Mouse (Mus musculus) limb, embryonic 14.5 days (tissue): ENCODE data around the gene Rpl15. TPM values are rescaled to one million over a fixed set of nuclear protein-coding genes. Genes with fewer than 3 reads are reported as not detected.
"Not testable (repeated sequence)": the region's sequence is repeated elsewhere in the genome, so short reads cannot be mapped to it uniquely, and the experiment has no call there.

Experiments used
- ATAC-seq: fragments of 200-750 bp; cut with Nextera tagmentation; 2 replicates; pipeline ENCODE4 v1.8.0; 2017; ENCODE audit warnings: low read depth, moderate number of reproducible peaks, moderate TSS enrichment; ENCODE audit not compliant: low FRiP score
- DNase-seq: peaks from one replicate; pipeline ENCODE4 v3.0.0-alpha.2; 2015; ENCODE audit warnings: low spot score
- H3K27ac ChIP-seq: fragments of 300-500 bp; sonication (generic); replicated peaks from 2 replicates; pipeline ENCODE4 v1.5.1; 2014; ENCODE audit warnings: low read depth, mild to moderate bottlenecking, low read length, moderate library complexity, mixed read lengths
- H3K27me3 ChIP-seq: fragments of 300-500 bp; sonication (generic); 2 replicates; pipeline ENCODE4 v1.6.1; 2014; ENCODE audit warnings: low read length, mixed read lengths; ENCODE audit not compliant: control insufficient read depth, insufficient read depth
- H3K36me3 ChIP-seq: fragments of 300-500 bp; sonication (generic); 2 replicates; pipeline ENCODE4 v1.6.1; 2014; ENCODE audit warnings: mild to moderate bottlenecking, low read length, moderate library complexity, mixed read lengths; ENCODE audit not compliant: control insufficient read depth, insufficient read depth
- H3K4me1 ChIP-seq: fragments of 300-500 bp; sonication (generic); 2 replicates; pipeline ENCODE4 v1.6.1; 2014; ENCODE audit warnings: antibody characterized with exemption, low read length, mixed read lengths; ENCODE audit not compliant: control insufficient read depth, insufficient read depth
- H3K4me2 ChIP-seq: fragments of 300-500 bp; sonication (generic); replicated peaks from 2 replicates; pipeline ENCODE4 v1.6.1; 2014; ENCODE audit warnings: low read depth, mild to moderate bottlenecking, low read length, moderate library complexity; ENCODE audit not compliant: severe bottlenecking
- H3K4me3 ChIP-seq: fragments of 300-500 bp; sonication (generic); replicated peaks from 2 replicates; pipeline ENCODE4 v1.5.1; 2014; ENCODE audit warnings: low read length
- H3K9ac ChIP-seq: fragments of 300-500 bp; sonication (generic); 2 replicates; pipeline ENCODE4 v1.6.1; 2014; ENCODE audit warnings: mild to moderate bottlenecking, low read depth, low read length, moderate library complexity; ENCODE audit not compliant: severe bottlenecking
- H3K9me3 ChIP-seq: fragments of 300-500 bp; sonication (generic); 2 replicates; pipeline ENCODE4 v1.6.1; 2016; ENCODE audit warnings: low read length; ENCODE audit not compliant: control insufficient read depth
- POLR2A ChIP-seq: fragments of 200-500 bp; IDR thresholded peaks from 2 replicates; pipeline ENCODE4 v1.8.0; 2012; ENCODE audit warnings: inconsistent platforms, mild to moderate bottlenecking, moderate library complexity, borderline replicate concordance; ENCODE audit not compliant: insufficient read depth, insufficient read length; ENCODE audit errors: extremely low read depth
- WGBS: fragments of 180-500 bp; shearing (Covaris S2); extraction: QIAGEN DNeasy Blood & Tissue Kit; methylation state at CpG from one replicate; pipeline ENCODE4 v1.1.7; 2014; 5-methylcytosine and 5-hydroxymethylcytosine counted together
- polyA plus RNA-seq, 2 experiments: library from polyadenylated mRNA; depleted of rRNA in 1 of 2; stranded (reverse) in 1 of 2; unstranded in 1 of 2; fragments of >200 nt; fragmentation: Nextera tagmentation in 1 of 2; extraction: Ambion mirVana in 1 of 2; gene quantifications; 2 replicates each; pipeline versions ENCODE4 v1.2.1 to v1.2.3; 2012 to 2014

Rpl15 gene
- polyA plus RNA-seq, 2 experiments, result 499 to 1,239 TPM

GRCm38 (mm10) chr14:18233981-18234960 is 36.9 kb downstream of the Rpl15 start:
- DNase-seq (no peak), ATAC-seq (no peak)
- Histone ChIP-seq H3K9ac (no peak overlapping the region), H3K4me2 (no peak overlapping the region), H3K4me3 (no peak overlapping the region), H3K9me3 (no peaks in the 10 kb centered on the region), H3K27me3 (no peaks in the 10 kb centered on the region), H3K36me3 (no peaks in the 10 kb centered on the region), H3K4me1 (0 out of 2 replicates have a peak, but pooled peaks cover 5% of the 10 kb centered on the region), H3K27ac (no peak overlapping the region)
- no peak for TF ChIP-seq POLR2A
- 48% methylated on average over 5 of the region's 5 CpGs for WGBS

GRCm38 (mm10) chr14:18233076-18233475 is 38.1 kb downstream of the Rpl15 start:
- H3K4me2 ChIP-seq, result no peak overlapping the region
- H3K36me3 ChIP-seq, result no peaks in the 10 kb centered on the region
- TF ChIP-seq POLR2A, result no peak
- 76% methylated on average over 2 of the region's 2 CpGs for WGBS
- no peak for DNase-seq
- no peak overlapping the region for H3K9ac ChIP-seq
- no peak overlapping the region for H3K4me3 ChIP-seq
- H3K27ac ChIP-seq, result no peak overlapping the region
- no peaks in the 10 kb centered on the region for H3K27me3 ChIP-seq
- 0 out of 2 replicates have a peak, but pooled peaks cover 5% of the 10 kb centered on the region for H3K4me1 ChIP-seq
- H3K9me3 ChIP-seq, result no peaks in the 10 kb centered on the region
- no peak for ATAC-seq

- not testable (repeated sequence) for ATAC-seq, H3K9ac ChIP-seq, H3K36me3 ChIP-seq, H3K4me3 ChIP-seq, H3K27me3 ChIP-seq, H3K4me1 ChIP-seq, H3K4me2 ChIP-seq, H3K27ac ChIP-seq, H3K9me3 ChIP-seq, DNase-seq
- 93% methylated on average over 8 of the region's 8 CpGs for WGBS
These were observed 39.3 kb downstream of the Rpl15 start for GRCm38 (mm10) chr14:18231866-18232265.

- DNase-seq, H3K36me3 ChIP-seq, H3K9me3 ChIP-seq, H3K4me1 ChIP-seq, H3K4me2 ChIP-seq, H3K9ac ChIP-seq, H3K27ac ChIP-seq, H3K27me3 ChIP-seq, H3K4me3 ChIP-seq, ATAC-seq: not testable (repeated sequence)
- 95% methylated on average over 10 of the region's 10 CpGs for WGBS
These were observed 41.4 kb downstream of the Rpl15 start for GRCm38 (mm10) chr14:18229751-18230150.

GRCm38 (mm10) chr14:18226181-18226580 is 45.0 kb downstream of the Rpl15 start:
- not testable (repeated sequence) for H3K9me3 ChIP-seq, H3K27ac ChIP-seq, H3K27me3 ChIP-seq, ATAC-seq, DNase-seq, H3K4me1 ChIP-seq, H3K4me3 ChIP-seq, H3K4me2 ChIP-seq, H3K9ac ChIP-seq, H3K36me3 ChIP-seq
- WGBS, result 73% methylated on average over 11 of the region's 11 CpGs

- not testable (repeated sequence) for H3K27me3 ChIP-seq, DNase-seq, H3K27ac ChIP-seq, H3K36me3 ChIP-seq, H3K4me3 ChIP-seq, H3K4me2 ChIP-seq, ATAC-seq, H3K9ac ChIP-seq, H3K9me3 ChIP-seq, H3K4me1 ChIP-seq
- 93% methylated on average over 11 of the region's 11 CpGs for WGBS
These were observed 45.8 kb downstream of the Rpl15 start for GRCm38 (mm10) chr14:18225431-18225830.
